Mouse (Mus musculus): ENCODE measurements around the gene Ptn. TPM values are rescaled to one million over a fixed set of nuclear protein-coding genes. Genes with fewer than 3 reads are reported as not detected.

The Ptn gene
- polyA plus RNA-seq, 1 experiment from 2014 or later: 15.6 TPM

DNA sequence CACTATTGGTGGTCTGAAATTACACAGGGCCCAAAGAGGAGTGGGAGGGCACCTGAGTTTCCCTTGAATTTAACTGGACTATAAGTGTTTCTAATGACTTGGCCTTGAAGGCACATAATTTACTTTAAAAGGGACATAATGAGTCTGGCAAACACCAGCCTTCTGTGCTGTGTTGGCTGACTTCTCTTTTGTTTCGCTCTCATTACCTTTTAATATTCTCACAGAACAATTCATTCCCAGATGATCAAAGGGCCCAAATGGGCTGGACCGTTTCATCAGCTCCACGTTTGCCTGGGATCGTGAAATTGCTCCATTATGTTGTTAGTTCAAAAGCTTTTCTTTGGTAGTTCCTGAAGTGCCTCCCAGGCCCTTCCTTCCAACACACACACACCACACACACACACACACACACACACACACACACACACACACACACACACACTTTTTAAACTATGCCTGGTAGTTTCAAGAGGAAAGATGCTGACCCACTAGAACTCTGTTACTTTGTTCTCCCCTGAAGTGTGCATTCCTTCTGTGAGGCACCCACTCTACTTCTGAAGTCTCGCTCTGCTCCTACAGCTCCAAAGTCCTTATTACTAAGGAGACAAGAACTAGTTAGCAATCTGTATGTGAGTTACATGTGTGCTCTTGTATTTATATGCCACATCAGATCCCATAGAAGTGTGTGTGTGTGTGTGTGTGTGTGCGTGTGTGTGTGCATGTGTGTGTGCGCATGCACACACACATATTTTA, 1.5 kb downstream of the Ptn start:
- no peak overlapping the region for H3K4me2 ChIP-seq (replicated peaks; ENCODE audit: low read depth, low read length)
- no peak overlapping the region for H3K27ac ChIP-seq (ENCODE audit: low read length)
- WGBS: 51% methylated on average over 7 of the region's 7 CpGs
- H3K4me3 ChIP-seq (ENCODE audit: low read depth, low read length): no peak overlapping the region
- DNase-seq (ENCODE audit: low spot score) (peak; percentile 43), ATAC-seq (peak; percentile 79)
- TF ChIP-seq CTCF (IDR thresholded peaks at IDR 0.05) (no peak), EP300 (IDR thresholded peaks at IDR 0.05) (no peak)
- peaks cover 5% of the 10 kb centered on the region; the same call in 1 of the 2 replicates for H3K4me1 ChIP-seq (ENCODE audit: insufficient read depth, low read depth, low read length)
- H3K9ac ChIP-seq (replicated peaks; ENCODE audit: low read depth): no peak overlapping the region
- H3K9me3 ChIP-seq (ENCODE audit: low read length): no peaks in the 10 kb centered on the region
- no peaks in the 10 kb centered on the region for H3K36me3 ChIP-seq (ENCODE audit: insufficient read depth, low read length)
- no peaks in the 10 kb centered on the region for H3K27me3 ChIP-seq (replicated peaks; ENCODE audit: insufficient read depth, low read length)

- no peak overlapping the region for H3K4me2 ChIP-seq (replicated peaks; ENCODE audit: low read depth, low read length)
- TF ChIP-seq CTCF (IDR thresholded peaks at IDR 0.05): no peak
- no peak for TF ChIP-seq EP300 (IDR thresholded peaks at IDR 0.05)
- H3K27ac ChIP-seq (ENCODE audit: low read length): no peak overlapping the region
- H3K9ac ChIP-seq (replicated peaks; ENCODE audit: low read depth): no peak overlapping the region
- no peak overlapping the region for H3K4me3 ChIP-seq (ENCODE audit: low read depth, low read length)
- DNase-seq (ENCODE audit: low spot score): no peak
- H3K9me3 ChIP-seq (ENCODE audit: low read length): no peaks in the 10 kb centered on the region
- 80% methylated on average over 6 of the region's 6 CpGs for WGBS
- ATAC-seq: no peak
- H3K36me3 ChIP-seq (ENCODE audit: insufficient read depth, low read length): no peaks in the 10 kb centered on the region
- no peaks in the 10 kb centered on the region for H3K27me3 ChIP-seq (replicated peaks; ENCODE audit: insufficient read depth, low read length)
- peaks cover 5% of the 10 kb centered on the region; the same call in 1 of the 2 replicates for H3K4me1 ChIP-seq (ENCODE audit: insufficient read depth, low read depth, low read length)
These were observed 3.1 kb downstream of the Ptn start for GRCm38 (mm10) chr6:36806906-36807305.

- WGBS: 78% methylated on average over 5 of the region's 5 CpGs
- no peak for ATAC-seq
- TF ChIP-seq EP300 (IDR thresholded peaks at IDR 0.05): no peak
- no peak for TF ChIP-seq CTCF (IDR thresholded peaks at IDR 0.05)
- Histone ChIP-seq H3K27me3 (replicated peaks; ENCODE audit: insufficient read depth, low read length) (no peaks in the 10 kb centered on the region), H3K4me1 (ENCODE audit: insufficient read depth, low read depth, low read length) (no peaks in the 10 kb centered on the region), H3K9me3 (ENCODE audit: low read length) (no peaks in the 10 kb centered on the region), H3K4me2 (replicated peaks; ENCODE audit: low read depth, low read length) (no peak overlapping the region), H3K27ac (ENCODE audit: low read length) (no peak overlapping the region), H3K36me3 (ENCODE audit: insufficient read depth, low read length) (no peaks in the 10 kb centered on the region), H3K9ac (replicated peaks; ENCODE audit: low read depth) (no peak overlapping the region), H3K4me3 (ENCODE audit: low read depth, low read length) (no peak overlapping the region)
- no peak for DNase-seq (ENCODE audit: low spot score)
These were observed 9.6 kb downstream of the Ptn start for GRCm38 (mm10) chr6:36800309-36800946.

GRCm38 (mm10) chr6:36797066-36797655, 12.9 kb downstream of the Ptn start:
- no peak overlapping the region for H3K9ac ChIP-seq (replicated peaks; ENCODE audit: low read depth)
- ATAC-seq: no peak
- no peaks in the 10 kb centered on the region for H3K27me3 ChIP-seq (replicated peaks; ENCODE audit: insufficient read depth, low read length)
- no peak overlapping the region for H3K4me3 ChIP-seq (ENCODE audit: low read depth, low read length)
- no peak for DNase-seq (ENCODE audit: low spot score)
- no peaks in the 10 kb centered on the region for H3K36me3 ChIP-seq (ENCODE audit: insufficient read depth, low read length)
- no peaks in the 10 kb centered on the region for H3K9me3 ChIP-seq (ENCODE audit: low read length)
- no peak overlapping the region for H3K4me2 ChIP-seq (replicated peaks; ENCODE audit: low read depth, low read length)
- 52% methylated on average over 3 of the region's 3 CpGs for WGBS
- no peak for TF ChIP-seq CTCF (IDR thresholded peaks at IDR 0.05)
- TF ChIP-seq EP300 (IDR thresholded peaks at IDR 0.05): no peak
- no peak overlapping the region for H3K27ac ChIP-seq (ENCODE audit: low read length)
- H3K4me1 ChIP-seq (ENCODE audit: insufficient read depth, low read depth, low read length): no peaks in the 10 kb centered on the region

DNA sequence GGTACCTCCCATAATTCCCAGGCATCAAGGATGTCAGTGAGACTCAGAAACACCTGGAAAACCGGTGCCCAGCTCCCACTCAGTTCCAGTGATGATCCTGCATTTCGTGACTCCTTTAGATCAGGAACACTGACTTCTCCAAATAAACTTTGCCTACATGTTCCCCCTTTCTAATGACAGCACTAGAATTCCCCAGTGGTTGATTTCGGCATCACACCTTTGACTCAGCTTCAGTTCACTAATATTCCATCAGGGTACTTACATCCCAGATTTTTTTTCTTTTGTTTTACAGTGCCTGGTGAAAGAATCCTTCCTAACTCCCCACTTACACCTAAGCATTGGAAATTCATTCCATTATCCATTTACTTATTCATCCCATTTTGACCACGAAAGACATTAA, 15.5 kb downstream of the Ptn start:
- H3K4me2 ChIP-seq (replicated peaks; ENCODE audit: low read depth, low read length): no peak overlapping the region
- no peak overlapping the region for H3K4me3 ChIP-seq (ENCODE audit: low read depth, low read length)
- no peak for DNase-seq (ENCODE audit: low spot score)
- H3K27ac ChIP-seq (ENCODE audit: low read length): no peak overlapping the region
- TF ChIP-seq CTCF (IDR thresholded peaks at IDR 0.05): no peak; the same call in 1 of the 2 replicates
- TF ChIP-seq EP300 (IDR thresholded peaks at IDR 0.05): no peak
- 65% methylated on average over 4 of the region's 4 CpGs for WGBS
- ATAC-seq: no peak
- H3K4me1 ChIP-seq (ENCODE audit: insufficient read depth, low read depth, low read length): no peaks in the 10 kb centered on the region
- H3K9ac ChIP-seq (replicated peaks; ENCODE audit: low read depth): no peak overlapping the region
- H3K9me3 ChIP-seq (ENCODE audit: low read length): no peaks in the 10 kb centered on the region
- no peaks in the 10 kb centered on the region for H3K27me3 ChIP-seq (replicated peaks; ENCODE audit: insufficient read depth, low read length)
- H3K36me3 ChIP-seq (ENCODE audit: insufficient read depth, low read length): no peaks in the 10 kb centered on the region

GRCm38 (mm10) chr6:36793775-36794174, 16.2 kb downstream of the Ptn start:
- DNase-seq (ENCODE audit: low spot score): no peak
- Histone ChIP-seq H3K36me3 (ENCODE audit: insufficient read depth, low read length) (no peaks in the 10 kb centered on the region), H3K4me3 (ENCODE audit: low read depth, low read length) (no peak overlapping the region), H3K27ac (ENCODE audit: low read length) (no peak overlapping the region), H3K4me2 (replicated peaks; ENCODE audit: low read depth, low read length) (no peak overlapping the region), H3K27me3 (replicated peaks; ENCODE audit: insufficient read depth, low read length) (no peaks in the 10 kb centered on the region), H3K9ac (replicated peaks; ENCODE audit: low read depth) (no peak overlapping the region), H3K4me1 (ENCODE audit: insufficient read depth, low read depth, low read length) (no peaks in the 10 kb centered on the region), H3K9me3 (ENCODE audit: low read length) (no peaks in the 10 kb centered on the region)
- 51% methylated on average over 5 of the region's 5 CpGs for WGBS
- no peak for ATAC-seq
- TF ChIP-seq EP300 (IDR thresholded peaks at IDR 0.05) (no peak), CTCF (IDR thresholded peaks at IDR 0.05) (no peak)

Measured in lung, postnatal 0 days (tissue).